Mouse (Mus musculus): Measurements from ENCODE around the gene Cela2a. TPM values are rescaled to one million over a fixed set of nuclear protein-coding genes. Genes with fewer than 3 reads are reported as not detected.

Gene Cela2a
- polyA plus RNA-seq, 1 experiment from 2014 or later: 22.4 TPM

DNA sequence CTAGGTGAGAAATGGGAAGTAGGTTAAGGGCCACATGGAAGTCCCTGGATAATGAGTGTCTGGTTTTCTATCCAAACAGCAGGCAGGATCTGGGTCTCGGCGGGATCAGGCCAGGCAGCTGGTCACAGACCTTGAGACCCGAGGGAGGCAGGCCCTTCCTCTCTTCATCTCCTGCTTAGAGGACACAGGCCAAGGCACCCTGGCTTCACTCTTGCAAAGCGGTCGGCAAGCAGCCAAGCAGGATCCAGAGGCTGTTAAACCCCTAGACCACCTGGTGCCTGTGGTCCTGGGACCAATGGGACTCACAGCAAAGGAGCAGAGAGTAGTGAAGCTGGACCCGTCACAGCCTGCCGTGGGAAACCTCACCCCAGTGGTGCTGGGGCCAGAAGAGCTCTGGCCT is 29.6 kb downstream of the Cela2a start:
- Histone ChIP-seq H3K9me3 (ENCODE audit: control insufficient read depth, low read length) (no peaks in the 10 kb centered on the region), H3K4me3 (ENCODE audit: low read depth, low read length) (no peak overlapping the region), H3K27me3 (ENCODE audit: control insufficient read depth, insufficient read depth, low read length) (no peaks in the 10 kb centered on the region), H3K9ac (ENCODE audit: low read length) (0 out of 2 replicates have a peak overlapping the region, but pooled peaks have one; percentile 13), H3K27ac (replicated peaks) (no peak overlapping the region), H3K4me2 (replicated peaks; ENCODE audit: low read depth) (no peak overlapping the region), H3K4me1 (replicated peaks; ENCODE audit: control insufficient read depth, insufficient read depth) (no peaks in the 10 kb centered on the region), H3K36me3 (ENCODE audit: control insufficient read depth, insufficient read depth, low read length) (peaks cover 4% of the 10 kb centered on the region)
- ATAC-seq (ENCODE audit: low FRiP score, low TSS enrichment): no peak
- no peak for TF ChIP-seq EP300 (optimal IDR thresholded peaks at IDR 0.05)
- TF ChIP-seq CTCF (IDR thresholded peaks at IDR 0.05; ENCODE audit: low read depth): no peak
- no peak for DNase-seq (ENCODE audit: low spot score)
- WGBS: 81% methylated on average over 7 of the region's 7 CpGs

- DNase-seq (ENCODE audit: low spot score): no peak
- Histone ChIP-seq H3K36me3 (ENCODE audit: control insufficient read depth, insufficient read depth, low read length) (peaks cover 4% of the 10 kb centered on the region), H3K4me3 (ENCODE audit: low read depth, low read length) (peak overlapping the region; percentile 69), H3K9ac (ENCODE audit: low read length) (peak overlapping the region; percentile 71), H3K4me1 (replicated peaks; ENCODE audit: control insufficient read depth, insufficient read depth) (0 out of 2 replicates have a peak, but pooled peaks cover 4% of the 10 kb centered on the region), H3K27ac (replicated peaks) (peak overlapping the region; percentile 96), H3K9me3 (ENCODE audit: control insufficient read depth, low read length) (no peaks in the 10 kb centered on the region), H3K4me2 (replicated peaks; ENCODE audit: low read depth) (peak overlapping the region; percentile 62), H3K27me3 (ENCODE audit: control insufficient read depth, insufficient read depth, low read length) (no peaks in the 10 kb centered on the region)
- no peak for ATAC-seq (ENCODE audit: low FRiP score, low TSS enrichment)
- 7% methylated on average over 5 of the region's 5 CpGs for WGBS
- no peak for TF ChIP-seq EP300 (optimal IDR thresholded peaks at IDR 0.05)
- no peak for TF ChIP-seq CTCF (IDR thresholded peaks at IDR 0.05; ENCODE audit: low read depth)
Observed at GRCm38 (mm10) chr4:141794152-141794535, 31.8 kb downstream of the Cela2a start.

- Histone ChIP-seq H3K27ac (replicated peaks) (peak within 1 kb of the TSS; percentile 96), H3K9ac (ENCODE audit: low read length) (peak within 1 kb of the TSS; percentile 71), H3K4me1 (replicated peaks; ENCODE audit: control insufficient read depth, insufficient read depth) (0 out of 2 replicates have a peak, but pooled peaks cover 4% of the 10 kb centered on the region), H3K27me3 (ENCODE audit: control insufficient read depth, insufficient read depth, low read length) (no peaks in the 10 kb centered on the region), H3K36me3 (ENCODE audit: control insufficient read depth, insufficient read depth, low read length) (peaks cover 4% of the 10 kb centered on the region), H3K4me2 (replicated peaks; ENCODE audit: low read depth) (peak within 1 kb of the TSS; percentile 62), H3K9me3 (ENCODE audit: control insufficient read depth, low read length) (no peaks in the 10 kb centered on the region), H3K4me3 (ENCODE audit: low read depth, low read length) (peak within 1 kb of the TSS; percentile 69)
- ATAC-seq (ENCODE audit: low FRiP score, low TSS enrichment) (peak; percentile 90), DNase-seq (ENCODE audit: low spot score) (peak; percentile 99)
- under 1% methylated on average over 62 of the region's 80 CpGs for WGBS
- TF ChIP-seq CTCF (IDR thresholded peaks at IDR 0.05; ENCODE audit: low read depth) (0 out of 2 replicates have a peak, but pooled peaks have one; percentile 11), EP300 (optimal IDR thresholded peaks at IDR 0.05) (no peak)
Observed at GRCm38 (mm10) chr4:141793282-141794151, 32.4 kb downstream of the Cela2a start, which contains the start of gene Casp9. Gene Casp9, plus strand, starts transcription at chr4:141793612.

DNA sequence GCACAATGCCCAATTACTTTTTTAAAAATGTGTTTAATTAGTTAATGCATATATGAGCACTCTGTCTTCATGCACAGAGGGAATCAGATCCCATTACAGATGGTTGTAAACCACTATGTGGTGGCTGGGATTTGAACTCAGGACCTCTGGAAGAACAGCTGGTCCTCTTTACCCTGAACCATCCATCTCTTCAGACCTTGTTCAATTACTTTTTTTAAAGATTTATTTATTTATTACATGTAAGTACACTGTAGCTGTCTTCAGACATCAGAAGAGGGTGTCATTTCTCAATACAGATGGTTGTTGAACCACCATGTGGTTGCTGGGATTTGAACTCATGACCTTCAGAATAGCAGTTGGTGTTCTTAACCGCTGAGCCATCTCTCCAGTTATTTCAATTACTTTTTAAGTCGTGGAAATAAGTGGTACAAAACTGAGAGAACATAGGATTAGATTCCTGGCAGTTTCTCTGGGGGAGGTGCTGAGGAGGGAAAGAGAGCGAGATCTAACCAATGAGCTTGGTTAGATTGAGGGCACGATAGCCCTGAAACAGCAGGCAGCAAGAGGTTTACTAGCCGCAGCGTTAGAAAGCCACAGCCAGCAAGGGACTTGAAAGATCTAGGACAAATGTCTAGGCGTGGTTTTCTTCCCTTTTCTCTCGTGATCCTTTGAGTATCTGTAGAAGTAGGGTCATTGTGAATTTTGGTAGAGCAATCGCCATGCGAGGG is 33.2 kb downstream of the Cela2a start:
- no peak for DNase-seq (ENCODE audit: low spot score)
- no peak for TF ChIP-seq EP300 (optimal IDR thresholded peaks at IDR 0.05)
- TF ChIP-seq CTCF (IDR thresholded peaks at IDR 0.05; ENCODE audit: low read depth): no peak
- Histone ChIP-seq H3K27me3 (ENCODE audit: control insufficient read depth, insufficient read depth, low read length) (no peaks in the 10 kb centered on the region), H3K9me3 (ENCODE audit: control insufficient read depth, low read length) (no peaks in the 10 kb centered on the region), H3K36me3 (ENCODE audit: control insufficient read depth, insufficient read depth, low read length) (peaks cover 4% of the 10 kb centered on the region), H3K4me3 (ENCODE audit: low read depth, low read length) (peak overlapping the region; percentile 69), H3K9ac (ENCODE audit: low read length) (0 out of 2 replicates have a peak overlapping the region, but pooled peaks have one; percentile 14), H3K27ac (replicated peaks) (peak overlapping the region; percentile 96), H3K4me1 (replicated peaks; ENCODE audit: control insufficient read depth, insufficient read depth) (0 out of 2 replicates have a peak, but pooled peaks cover 4% of the 10 kb centered on the region), H3K4me2 (replicated peaks; ENCODE audit: low read depth) (peak overlapping the region; percentile 62)
- ATAC-seq (ENCODE audit: low FRiP score, low TSS enrichment): no peak
- 7% methylated on average over 10 of the region's 10 CpGs for WGBS

DNA sequence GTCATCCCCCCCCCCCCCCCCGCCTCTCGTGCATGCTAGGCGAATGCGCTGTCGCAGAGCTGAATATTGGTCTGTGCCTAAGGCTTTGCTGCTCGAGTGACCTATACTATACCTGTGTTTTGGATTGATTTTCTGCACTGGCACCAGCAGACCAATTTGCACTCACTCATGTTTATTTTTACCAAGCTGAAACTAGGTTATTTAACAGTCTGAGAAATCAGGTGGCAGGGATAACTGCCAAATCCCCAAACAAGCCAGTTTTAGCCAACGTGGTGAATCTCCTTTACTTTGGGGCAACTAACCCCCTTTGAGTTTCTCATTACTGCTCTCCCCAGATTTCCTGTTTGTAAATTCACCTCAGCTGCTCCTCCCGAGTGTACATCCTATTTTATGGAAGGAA is 34.0 kb downstream of the Cela2a start:
- no peak for DNase-seq (ENCODE audit: low spot score)
- no peak overlapping the region for H3K9ac ChIP-seq (ENCODE audit: low read length)

More for the DNA sequence above, 34.0 kb downstream of the Cela2a start:
- Histone ChIP-seq H3K4me3 (ENCODE audit: low read depth, low read length) (no peak overlapping the region), H3K27me3 (ENCODE audit: control insufficient read depth, insufficient read depth, low read length) (no peaks in the 10 kb centered on the region), H3K9me3 (ENCODE audit: control insufficient read depth, low read length) (no peaks in the 10 kb centered on the region), H3K4me2 (replicated peaks; ENCODE audit: low read depth) (no peak overlapping the region), H3K36me3 (ENCODE audit: control insufficient read depth, insufficient read depth, low read length) (peaks cover under 1% of the 10 kb centered on the region; the same call in 1 of the 2 replicates), H3K27ac (replicated peaks) (no peak overlapping the region), H3K4me1 (replicated peaks; ENCODE audit: control insufficient read depth, insufficient read depth) (0 out of 2 replicates have a peak, but pooled peaks cover 4% of the 10 kb centered on the region)
- WGBS: 78% methylated on average over 8 of the region's 8 CpGs
- TF ChIP-seq CTCF (IDR thresholded peaks at IDR 0.05; ENCODE audit: low read depth) (no peak), EP300 (optimal IDR thresholded peaks at IDR 0.05) (no peak)
- no peak for ATAC-seq (ENCODE audit: low FRiP score, low TSS enrichment)

Measured in stomach, postnatal 0 days (tissue).